Mouse (Mus musculus) CH12.LX (cell line): ENCODE data around the gene Sema4g. TPM values are rescaled to one million over a fixed set of nuclear protein-coding genes. Genes with fewer than 3 reads are reported as not detected.
A peak's percentile ranks its signal among the peaks of the same experiment; 100 is the strongest.

Source experiments
- DNase-seq: peaks from one replicate; pipeline ENCODE4 v3.0.0-alpha.2; 2013; ENCODE audit errors: extremely low read depth
- H3K27ac ChIP-seq: 2 replicates; pipeline ENCODE4 v1.5.1; 2012; ENCODE audit warnings: low read depth, mild to moderate bottlenecking, control low read depth, moderate library complexity; ENCODE audit not compliant: insufficient read depth
- H3K27me3 ChIP-seq: replicated peaks from 2 replicates; pipeline ENCODE3; 2012; ENCODE audit warnings: inconsistent platforms
- H3K36me3 ChIP-seq, 2 experiments: replicated peaks in 1 of 2; 2 replicates each; pipeline versions ENCODE3 to v1.6.1; 2012; ENCODE audit warnings: inconsistent platforms in 1 of 2, low read length in 1 of 2, mild to moderate bottlenecking in 1 of 2, mixed read lengths in 1 of 2, moderate library complexity in 1 of 2; ENCODE audit not compliant: control insufficient read depth in 1 of 2, insufficient read depth in 1 of 2
- H3K4me1 ChIP-seq, 2 experiments: 2 replicates each; pipeline ENCODE4 v1.6.1; 2012; ENCODE audit warnings: inconsistent platforms in 1 of 2, moderate library complexity in 1 of 2; ENCODE audit not compliant: insufficient read depth in 2 of 2, control insufficient read depth in 1 of 2
- H3K4me2 ChIP-seq: 2 replicates; pipeline ENCODE4 v1.6.1; 2012; ENCODE audit warnings: low read depth, mild to moderate bottlenecking, control low read depth; ENCODE audit not compliant: poor library complexity, insufficient read depth, severe bottlenecking
- H3K4me3 ChIP-seq, 3 experiments: fragments of 150-350 bp in 1 of 3; sonication (generic) in 1 of 3; replicated peaks in 1 of 3; 2 replicates each; pipeline versions ENCODE3 to v1.5.1; 2011 to 2012; ENCODE audit warnings: low read depth in 2 of 3, low read length in 2 of 3, mild to moderate bottlenecking in 2 of 3, moderate library complexity in 2 of 3, control low read depth in 1 of 3, improper control_type of control experiment in 1 of 3, inconsistent platforms in 1 of 3, mixed read lengths in 1 of 3; ENCODE audit not compliant: poor library complexity in 1 of 3
- H3K79me2 ChIP-seq: replicated peaks from 2 replicates; pipeline ENCODE4 v1.6.1; 2012; ENCODE audit warnings: mild to moderate bottlenecking, moderate library complexity; ENCODE audit not compliant: control insufficient read depth, poor library complexity, insufficient read depth, severe bottlenecking; ENCODE audit errors: extremely low read depth
- H3K9ac ChIP-seq: 2 replicates; pipeline ENCODE4 v1.6.1; 2012; ENCODE audit warnings: low read depth, mild to moderate bottlenecking, control low read depth, moderate library complexity; ENCODE audit not compliant: insufficient read depth
- H3K9me3 ChIP-seq: replicated peaks from 2 replicates; pipeline ENCODE3; 2012; ENCODE audit warnings: low read length, inconsistent platforms, mixed read lengths
- BHLHE40 ChIP-seq: IDR thresholded peaks from 2 replicates; pipeline ENCODE4 v1.6.1; 2011; ENCODE audit warnings: mild to moderate bottlenecking, low read depth, low read length, improper control_type of control experiment
- CHD1 ChIP-seq: IDR thresholded peaks from 2 replicates; pipeline ENCODE4 v1.6.1; 2012; ENCODE audit warnings: low read depth, low read length, improper control_type of control experiment, inconsistent platforms
- CHD2 ChIP-seq: IDR thresholded peaks from 2 replicates; pipeline ENCODE4 v1.6.1; 2011; ENCODE audit warnings: low read length, improper control_type of control experiment
- CTCF ChIP-seq, 2 experiments: IDR thresholded peaks in 1 of 2; conservative IDR thresholded peaks in 1 of 2; 2 replicates each; pipeline ENCODE4 v1.5.1; 2011 to 2012; ENCODE audit warnings: low read depth in 2 of 2, low read length in 2 of 2, improper control_type of control experiment in 1 of 2, inconsistent platforms in 1 of 2, mild to moderate bottlenecking in 1 of 2, moderate library complexity in 1 of 2
- E2F4 ChIP-seq: IDR thresholded peaks from 2 replicates; pipeline ENCODE4 v1.6.1; 2011; ENCODE audit warnings: low read depth, low read length, improper control_type of control experiment; ENCODE audit not compliant: insufficient replicate concordance
- EP300 ChIP-seq: IDR thresholded peaks from 2 replicates; pipeline ENCODE4 v1.6.1; 2011; ENCODE audit warnings: low read length, improper control_type of control experiment
- ETS1 ChIP-seq: conservative IDR thresholded peaks from 2 replicates; pipeline ENCODE4 v1.6.1; 2012; ENCODE audit warnings: low read depth, mild to moderate bottlenecking, inconsistent platforms, low read length, improper control_type of control experiment, moderate library complexity
- GABPA ChIP-seq: IDR thresholded peaks from 2 replicates; pipeline ENCODE4 v1.6.1; 2012; ENCODE audit warnings: low read depth, low read length, improper control_type of control experiment, inconsistent platforms; ENCODE audit not compliant: insufficient replicate concordance
- HCFC1 ChIP-seq: IDR thresholded peaks from 2 replicates; pipeline ENCODE4 v1.6.1; 2012; ENCODE audit warnings: low read depth, mild to moderate bottlenecking, inconsistent platforms, low read length, improper control_type of control experiment
- IRF4 ChIP-seq: IDR thresholded peaks from 2 replicates; pipeline ENCODE4 v1.6.1; 2014; ENCODE audit warnings: low read depth, mild to moderate bottlenecking, inconsistent platforms, low read length, improper control_type of control experiment
- JUND ChIP-seq: conservative IDR thresholded peaks from 2 replicates; pipeline ENCODE4 v1.6.1; 2011; ENCODE audit warnings: low read depth, low read length, improper control_type of control experiment
- KAT2A ChIP-seq: IDR thresholded peaks from 2 replicates; pipeline ENCODE4 v1.6.1; 2012; ENCODE audit warnings: low read length, improper control_type of control experiment, inconsistent platforms; ENCODE audit not compliant: insufficient replicate concordance
- MAFK ChIP-seq: IDR thresholded peaks from 2 replicates; pipeline ENCODE4 v1.6.1; 2011; ENCODE audit warnings: low read length, improper control_type of control experiment; ENCODE audit not compliant: insufficient replicate concordance
- MAX ChIP-seq: IDR thresholded peaks from 2 replicates; pipeline ENCODE4 v1.6.1; 2011; ENCODE audit warnings: low read length, improper control_type of control experiment
- MAZ ChIP-seq: IDR thresholded peaks from 2 replicates; pipeline ENCODE4 v1.6.1; 2012; ENCODE audit warnings: low read depth, mild to moderate bottlenecking, inconsistent platforms, low read length, improper control_type of control experiment, moderate library complexity
- MEF2A ChIP-seq: IDR thresholded peaks from 2 replicates; pipeline ENCODE4 v1.6.1; 2014; ENCODE audit warnings: low read depth, mild to moderate bottlenecking, inconsistent platforms, low read length, improper control_type of control experiment, borderline replicate concordance
- MYC ChIP-seq: IDR thresholded peaks from 2 replicates; pipeline ENCODE4 v1.6.1; 2011; ENCODE audit warnings: low read depth, mild to moderate bottlenecking, improper control_type of control experiment, low read length
- NELFE ChIP-seq: IDR thresholded peaks from 2 replicates; pipeline ENCODE4 v1.6.1; 2011; ENCODE audit warnings: low read depth, low read length, improper control_type of control experiment
- POLR2A ChIP-seq: IDR thresholded peaks from 2 replicates; pipeline ENCODE4 v1.6.1; 2011; ENCODE audit warnings: low read depth, mild to moderate bottlenecking, improper control_type of control experiment, low read length
- POLR2AphosphoS2 ChIP-seq: IDR thresholded peaks from 2 replicates; pipeline ENCODE4 v1.6.1; 2011; ENCODE audit warnings: low read depth, low read length, improper control_type of control experiment
- RAD21 ChIP-seq: IDR thresholded peaks from 2 replicates; pipeline ENCODE4 v1.6.1; 2011; ENCODE audit warnings: low read depth, mild to moderate bottlenecking, low read length, improper control_type of control experiment, moderate library complexity
- SIN3A ChIP-seq: IDR thresholded peaks from 2 replicates; pipeline ENCODE4 v1.6.1; 2012; ENCODE audit warnings: low read length, improper control_type of control experiment, inconsistent platforms
- SMC3 ChIP-seq: IDR thresholded peaks from 2 replicates; pipeline ENCODE4 v1.6.1; 2011; ENCODE audit warnings: low read depth, low read length, improper control_type of control experiment
- TBP ChIP-seq: conservative IDR thresholded peaks from 2 replicates; pipeline ENCODE4 v1.6.1; 2011; ENCODE audit warnings: low read depth, low read length, improper control_type of control experiment
- TCF12 ChIP-seq: IDR thresholded peaks from 2 replicates; pipeline ENCODE4 v1.6.1; 2014; ENCODE audit warnings: low read depth, mild to moderate bottlenecking, inconsistent platforms, low read length, improper control_type of control experiment
- UBTF ChIP-seq: IDR thresholded peaks from 2 replicates; pipeline ENCODE4 v1.6.1; 2012; ENCODE audit warnings: low read depth, mild to moderate bottlenecking, inconsistent platforms, low read length, improper control_type of control experiment, moderate library complexity
- USF1 ChIP-seq: IDR thresholded peaks from 2 replicates; pipeline ENCODE4 v1.6.1; 2014; ENCODE audit warnings: low read depth, mild to moderate bottlenecking, inconsistent platforms, low read length, improper control_type of control experiment
- USF2 ChIP-seq: conservative IDR thresholded peaks from 2 replicates; pipeline ENCODE4 v1.6.1; 2011; ENCODE audit warnings: low read depth, low read length, improper control_type of control experiment
- ZC3H11A ChIP-seq: IDR thresholded peaks from 2 replicates; pipeline ENCODE4 v1.6.1; 2012; ENCODE audit warnings: low read depth, mild to moderate bottlenecking, inconsistent platforms, low read length, improper control_type of control experiment
- ZKSCAN1 ChIP-seq: IDR thresholded peaks from 2 replicates; pipeline ENCODE4 v1.6.1; 2012; ENCODE audit warnings: low read depth, inconsistent platforms, low read length, improper control_type of control experiment, borderline replicate concordance
- ZMIZ1 ChIP-seq: IDR thresholded peaks from 2 replicates; pipeline ENCODE4 v1.6.1; 2012; ENCODE audit warnings: low read depth, mild to moderate bottlenecking, inconsistent platforms, low read length, improper control_type of control experiment
- dilution Hi-C: fragments of 300-500 bp; cut with MboI; formaldehyde crosslinking; loops from 2 replicates; pipeline ENCODE4 v1.14.3; 2020; ENCODE audit warnings: low sequenced_read_pairs; ENCODE audit not compliant: extremely low pct_unique_long_range_greater_than_20kb, extremely low pct_ligation_motif_present
- in situ Hi-C: fragments of 300-500 bp; cut with MboI; formaldehyde crosslinking; loops from 3 replicates; pipeline ENCODE4 v1.14.3; 2019; ENCODE audit warnings: low sequenced_read_pairs, low pct_ligation_motif_present, low pct_unique_long_range_greater_than_20kb, mixed read lengths
- polyA plus RNA-seq: library from polyadenylated mRNA; unstranded; fragments of >175 nt; gene quantifications from 2 replicates; pipeline ENCODE4 v1.2.1, GENCODE M21; 2012; ENCODE audit warnings: low read depth; ENCODE audit not compliant: insufficient read length
- total RNA-seq, 2 experiments: library from RNA; depleted of rRNA; stranded (reverse); fragments of 300-350 nt in 1 of 2; fragments of >200 nt in 1 of 2; gene quantifications; 2 replicates each; pipeline ENCODE4 v1.2.3; 2012 to 2014

The Sema4g gene
- total and polyA plus RNA-seq, 3 experiments: 0.71 to 8.4 (median 1.1) TPM

- H3K9ac ChIP-seq: no peak overlapping the region
These were observed 15.0 kb downstream of the Sema4g start for GRCm38 (mm10) chr19:45003740-45004516.

GRCm38 (mm10) chr19:45005444-45005843, 16.5 kb downstream of the Sema4g start, which contains the start of gene Twnk:
TSS of gene Twnk (plus strand) at chr19:45005663.
- DNase-seq: peak; percentile 91
- peak within 1 kb of the TSS; percentile 33 for H3K4me2 ChIP-seq
- H3K4me3 ChIP-seq: peak within 1 kb of the TSS; percentile 94 to 96 (median 95)
- no peaks in the 10 kb centered on the region for H3K27me3 ChIP-seq
- peak within 1 kb of the TSS; percentile 74 for H3K27ac ChIP-seq
- H3K36me3 ChIP-seq: peaks cover 44 to 77% of the 10 kb centered on the region in 2 experiments
- H3K4me1 ChIP-seq: peaks cover 15 to 42% of the 10 kb centered on the region in 2 experiments
- H3K9me3 ChIP-seq: no peaks in the 10 kb centered on the region
- in situ Hi-C loops: no loop called here
- peak within 1 kb of the TSS; percentile 71 for H3K9ac ChIP-seq
- H3K79me2 ChIP-seq: peaks cover 19% of the 10 kb centered on the region
- dilution Hi-C loops: no loop called here
- TF ChIP-seq CHD2 (no peak), TBP (peak; percentile 72), MEF2A (no peak), CTCF (conservative IDR thresholded peaks at IDR 0.05 in 1 of 2, IDR thresholded peaks at IDR 0.05 in 1 of 2; ENCODE audit: low read depth in 2 of 2, low read length in 2 of 2) (no peak), ETS1 (no peak), ZC3H11A (no peak), SMC3 (no peak), BHLHE40 (no peak), MAFK (no peak), POLR2AphosphoS2 (no peak), TCF12 (no peak; the same call in 1 of the 2 replicates), ZMIZ1 (no peak), MYC (no peak), MAZ (no peak), SIN3A (no peak), E2F4 (no peak), USF1 (no peak), KAT2A (no peak), ZKSCAN1 (no peak), CHD1 (no peak), GABPA (no peak), EP300 (no peak), IRF4 (peak; percentile 58), UBTF (no peak), NELFE (peak; percentile 67), RAD21 (no peak), POLR2A (peak; percentile 52)

More at GRCm38 (mm10) chr19:45003740-45004516, 15.0 kb downstream of the Sema4g start:
- dilution Hi-C loops (no loop called here), in situ Hi-C loops (no loop called here)
- H3K27me3 ChIP-seq: no peaks in the 10 kb centered on the region
- peaks cover 35 to 72% of the 10 kb centered on the region in 2 experiments for H3K36me3 ChIP-seq
- H3K27ac ChIP-seq: no peak overlapping the region
- no peak overlapping the region for H3K4me2 ChIP-seq
- DNase-seq: no peak
- H3K79me2 ChIP-seq: peaks cover 19% of the 10 kb centered on the region
- H3K4me3 ChIP-seq: no peak overlapping the region
- H3K9me3 ChIP-seq: no peaks in the 10 kb centered on the region
- TF ChIP-seq IRF4 (no peak), USF1 (no peak), TBP (no peak), USF2 (no peak), TCF12 (no peak), ETS1 (no peak), MAX (no peak), CTCF (conservative IDR thresholded peaks at IDR 0.05 in 1 of 2, IDR thresholded peaks at IDR 0.05 in 1 of 2; ENCODE audit: low read depth in 2 of 2, low read length in 2 of 2) (no peak), POLR2AphosphoS2 (no peak), ZC3H11A (no peak), HCFC1 (no peak), JUND (no peak), CHD2 (no peak), MAZ (no peak)
- H3K4me1 ChIP-seq: peaks cover 19 to 54% of the 10 kb centered on the region in 2 experiments
